Mouse (Mus musculus) bone marrow macrophage, adult 2 months (primary cell): Measurements from ENCODE around the gene Ltbp1.

Source experiments
- CTCF ChIP-seq: IDR thresholded peaks from 2 replicates; pipeline ENCODE4 v1.5.1; 2012; ENCODE audit warnings: low read depth, mild to moderate bottlenecking, low read length, moderate library complexity
- POLR2A ChIP-seq: IDR thresholded peaks from 2 replicates; pipeline ENCODE4 v1.6.1; 2012; ENCODE audit warnings: mild to moderate bottlenecking, low read depth, low read length, borderline replicate concordance

GRCm38 (mm10) chr17:75368580-75368979, 363.2 kb downstream of the Ltbp1 start:
- TF ChIP-seq POLR2A (no peak), CTCF (no peak)
